Mouse (Mus musculus): ENCODE results near the gene Pnpla7. TPM values are rescaled to one million over a fixed set of nuclear protein-coding genes. Genes with fewer than 3 reads are reported as not detected.

Gene Pnpla7
- total RNA-seq (2012; rRNA removed) (7.1 and 8.8 TPM in 2 replicates), polyA plus RNA-seq (2012; ENCODE audit: insufficient read depth in 1 of 2, insufficient read length in 2 of 2, low read depth in 1 of 2, low replicate concordance in 2 of 2, missing spikeins in 1 of 2) (10 to 100 TPM in 1 of 2 experiments, not detected in 1; 11.3 TPM)

DNA sequence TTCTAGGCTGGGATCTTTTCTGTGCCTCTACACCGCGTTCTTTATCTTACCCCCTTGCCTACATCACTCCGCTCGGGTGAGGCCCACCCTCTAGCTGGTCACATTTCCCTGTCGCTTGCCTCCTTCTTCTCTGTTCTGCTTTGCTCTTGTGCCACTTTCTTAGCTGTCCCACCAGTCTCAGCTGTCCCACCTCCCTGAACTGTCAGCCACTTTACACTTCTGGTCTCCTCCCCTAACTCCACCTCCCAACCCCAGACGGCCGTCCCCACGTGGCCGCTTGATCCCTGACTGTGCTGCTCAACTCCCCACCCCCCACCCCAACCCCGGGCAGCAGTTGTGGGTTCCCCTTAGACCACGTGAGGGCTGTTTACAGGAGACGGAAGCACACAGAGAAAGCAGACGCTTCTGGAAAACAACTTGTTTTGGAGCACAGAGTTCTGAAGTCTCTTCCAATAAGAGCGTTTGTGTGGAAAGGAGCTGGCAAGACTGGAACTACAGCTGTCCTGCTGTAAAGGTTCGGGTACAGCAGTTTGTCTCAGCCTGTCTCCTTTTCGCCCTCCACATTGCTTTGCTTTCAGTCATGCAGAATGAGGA, at the start of gene Pnpla7:
TSS of gene Pnpla7 (plus strand) at position 330 of the 594 bp plus-strand sequence.
- H3K9me3 ChIP-seq (replicated peaks; ENCODE audit: insufficient read depth, low read length), result no peaks in the 10 kb centered on the region
- peaks cover 16% of the 10 kb centered on the region for H3K79me2 ChIP-seq (ENCODE audit: control insufficient read depth, insufficient read depth, low read length, poor library complexity)
- H3K36me3 ChIP-seq (ENCODE audit: control insufficient read depth in 1 of 2, insufficient read depth in 2 of 2, low read length in 2 of 2), result peaks cover 4 to 26% of the 10 kb centered on the region in 2 experiments; a peak in 3 of 4 replicates
- no peaks in the 10 kb centered on the region for H3K27me3 ChIP-seq (ENCODE audit: control insufficient read depth in 1 of 2, insufficient read depth in 2 of 2, low read length in 2 of 2)
- H3K4me3 ChIP-seq (ENCODE audit: control insufficient read depth in 1 of 2, insufficient read depth in 1 of 2, low read depth in 2 of 2, low read length in 2 of 2), result peak within 1 kb of the TSS; percentile 71 to 93
- H3K9ac ChIP-seq (ENCODE audit: control insufficient read depth, low read depth, low read length, poor library complexity, severe bottlenecking), result peak within 1 kb of the TSS; percentile 73
- peak; percentile 96 for DNase-seq (ENCODE audit: low read depth, low spot score)
- peak within 1 kb of the TSS; percentile 88 for H3K27ac ChIP-seq (ENCODE audit: control insufficient read depth, low read depth, low read length)
- H3K4me1 ChIP-seq (ENCODE audit: control insufficient read depth in 1 of 2, insufficient read depth in 2 of 2, low read length in 2 of 2), result peaks cover 0 to 25% of the 10 kb centered on the region in 2 experiments; a peak in 3 of 4 replicates
- 0 out of 2 replicates have a peak, but pooled peaks have one; percentile 37 for TF ChIP-seq CHD1 (IDR thresholded peaks at IDR 0.05; ENCODE audit: low read depth, low read length)
- no peak for TF ChIP-seq MEF2A (IDR thresholded peaks at IDR 0.05; ENCODE audit: extremely low read depth, insufficient replicate concordance, low read depth, low read length, poor library complexity, severe bottlenecking)
- peak; percentile 60 for TF ChIP-seq CHD2 (IDR thresholded peaks at IDR 0.05; ENCODE audit: low read length)
- TF ChIP-seq JUND (IDR thresholded peaks at IDR 0.05; ENCODE audit: low read depth, low read length), result no peak
- peak; percentile 54 for TF ChIP-seq TCF12 (IDR thresholded peaks at IDR 0.05; ENCODE audit: low read depth, low read length)
- no peak for TF ChIP-seq ZKSCAN1 (IDR thresholded peaks at IDR 0.05; ENCODE audit: low read depth, low read length)
- TF ChIP-seq E2F4 (IDR thresholded peaks at IDR 0.05; ENCODE audit: borderline replicate concordance, low read depth, low read length), result peak; percentile 67; the same call in 1 of the 2 replicates
- TF ChIP-seq ZC3H11A (IDR thresholded peaks at IDR 0.05; ENCODE audit: low read depth, low read length), result no peak
- peak; percentile 99 for TF ChIP-seq SIN3A (IDR thresholded peaks at IDR 0.05; ENCODE audit: low read length)
- TF ChIP-seq MXI1 (IDR thresholded peaks at IDR 0.05; ENCODE audit: low read depth, low read length), result peak; percentile 99
- TF ChIP-seq USF1 (IDR thresholded peaks at IDR 0.05; ENCODE audit: low read depth, low read length), result peak; percentile 96
- TF ChIP-seq CTCF (IDR thresholded peaks at IDR 0.05 in 2 of 3, conservative IDR thresholded peaks at IDR 0.05 in 1 of 3; ENCODE audit: control insufficient read depth in 1 of 3, insufficient read depth in 1 of 3, low read depth in 2 of 3, low read length in 3 of 3, poor library complexity in 1 of 3, severe bottlenecking in 1 of 3), result no peak
- no peak for TF ChIP-seq TBP (IDR thresholded peaks at IDR 0.05; ENCODE audit: low read depth, low read length)
- TF ChIP-seq POLR2A (IDR thresholded peaks at IDR 0.05; ENCODE audit: control insufficient read depth in 1 of 2, insufficient read depth in 1 of 2, low read depth in 1 of 2, low read length in 2 of 2, poor library complexity in 1 of 2), result peak in 1 of 2 experiments; percentile 50; a peak in 2 of 4 replicates
- no peak for TF ChIP-seq SMC3 (IDR thresholded peaks at IDR 0.05; ENCODE audit: low read depth, low read length)
- 0 out of 2 replicates have a peak, but pooled peaks have one; percentile 50 for TF ChIP-seq RCOR1 (IDR thresholded peaks at IDR 0.05; ENCODE audit: low read depth, low read length)
- TF ChIP-seq MAFK (IDR thresholded peaks at IDR 0.05; ENCODE audit: borderline replicate concordance, low read depth, low read length), result no peak; the same call in 1 of the 2 replicates
- TF ChIP-seq MAX (IDR thresholded peaks at IDR 0.05; ENCODE audit: low read length), result peak; percentile 96
- no peak for TF ChIP-seq GATA1 (IDR thresholded peaks at IDR 0.05; ENCODE audit: low read depth, low read length)
- no peak for TF ChIP-seq UBTF (IDR thresholded peaks at IDR 0.05; ENCODE audit: borderline replicate concordance, insufficient read depth, low read depth, low read length)
- no peak for TF ChIP-seq TAL1 (IDR thresholded peaks at IDR 0.05; ENCODE audit: low read length)
- TF ChIP-seq RAD21 (IDR thresholded peaks at IDR 0.05; ENCODE audit: low read depth, low read length), result no peak
- TF ChIP-seq BHLHE40 (IDR thresholded peaks at IDR 0.05; ENCODE audit: borderline replicate concordance, low read depth, low read length), result peak; percentile 82
- TF ChIP-seq POLR2AphosphoS5 (IDR thresholded peaks at IDR 0.05; ENCODE audit: borderline replicate concordance, low read depth, low read length), result no peak
- TF ChIP-seq USF2 (IDR thresholded peaks at IDR 0.05; ENCODE audit: borderline replicate concordance in 1 of 2, insufficient read depth in 1 of 2, low read depth in 1 of 2, low read length in 2 of 2), result peak; percentile 21 to 74; a peak in 2 of 4 replicates
- peak; percentile 54 for TF ChIP-seq KAT2A (conservative IDR thresholded peaks at IDR 0.05; ENCODE audit: low read depth, low read length)
- peak; percentile 81 for TF ChIP-seq ETS1 (IDR thresholded peaks at IDR 0.05; ENCODE audit: low read depth, low read length)
- peak; percentile 72 for TF ChIP-seq HCFC1 (IDR thresholded peaks at IDR 0.05; ENCODE audit: low read depth, low read length)
- peak; percentile 21; the same call in 1 of the 2 replicates for TF ChIP-seq MYB (IDR thresholded peaks at IDR 0.05; ENCODE audit: low read depth, low read length)
- TF ChIP-seq MYC (IDR thresholded peaks at IDR 0.05; ENCODE audit: low read depth, low read length), result peak; percentile 96
- TF ChIP-seq EP300 (IDR thresholded peaks at IDR 0.05; ENCODE audit: low read depth in 1 of 2, low read length in 2 of 2), result peak in 1 of 2 experiments; percentile 53; a peak in 2 of 4 replicates
- no peak for TF ChIP-seq ZNF384 (IDR thresholded peaks at IDR 0.05; ENCODE audit: low read depth, low read length)
- no peak for TF ChIP-seq GABPA (IDR thresholded peaks at IDR 0.05; ENCODE audit: low read depth, low read length)
- TF ChIP-seq NELFE (IDR thresholded peaks at IDR 0.05; ENCODE audit: low read depth, low read length), result no peak; the same call in 1 of the 2 replicates
- peak; percentile 72 for TF ChIP-seq ZMIZ1 (IDR thresholded peaks at IDR 0.05; ENCODE audit: low read depth, low read length)
- peak; percentile 50 for TF ChIP-seq ELF1 (IDR thresholded peaks at IDR 0.05; ENCODE audit: low read depth, low read length)

Measured in MEL (cell line).